Mouse (Mus musculus): ENCODE results near the gene Nbeal1.

GRCm38 (mm10) chr1:60158411-60158810, 22.0 kb upstream of the Nbeal1 start:
- TF ChIP-seq CTCF (IDR thresholded peaks at IDR 0.05; ENCODE audit: low read depth, low read length) (no peak), POLR2A (IDR thresholded peaks at IDR 0.05; ENCODE audit: insufficient read depth, low read length) (no peak)

Data from ES-Bruce4 (cell line).